Comparison of ENCODE assay signal across 25 mouse cellular contexts in genomic region chr2:129821568-129821967, GRCm38 (mm10). TPM values are rescaled to one million over a fixed set of nuclear protein-coding genes. Genes with fewer than 3 reads are reported as not detected.
DNase-seq lines count a peak whose midpoint lies in the region; ATAC-seq lines count a peak whose summit lies in the region.
"Had no signal": no experiment of that assay in that cellular context is flagged by ENCODE, and none has a peak within 500 bp of the region (broad histone marks: within the 10 kb centered on the region; RNA-seq: fewer than 3 reads in every experiment).

No protein-coding gene starts in this region.

- no peak overlapping the region for H3K27ac ChIP-seq in forebrain, embryonic 12.5 days
- H3K27ac ChIP-seq: embryonic facial prominence, embryonic 12.5 days; embryonic facial prominence, embryonic 15.5 days; forebrain, embryonic 15.5 days; hindbrain, embryonic 14.5 days; hindbrain, postnatal 0 days had no signal

- peak; percentile 49 for DNase-seq in cerebellum, adult 11-12 months
- no peak for DNase-seq in cerebellum, adult 8-10 months
- DNase-seq in cerebellum, adult 9-10 months: peak; percentile 67
- no peak for DNase-seq in cerebellum, adult 11 months
- peak; percentile 17 to 36 for DNase-seq in cerebellum, postnatal 10 days
- DNase-seq in liver: no peak
- DNase-seq: adrenal gland, adult 8-10 months; adrenal gland, postnatal 25 days; gastrocnemius, postnatal 10 days; gastrocnemius, postnatal 36 days; heart, postnatal 10 days; heart, postnatal 36 days; kidney, adult 18-20 months; kidney, adult 9 months had no signal

- H3K9me3 ChIP-seq in forebrain, embryonic 12.5 days: no peaks in the 10 kb centered on the region
- H3K9me3 ChIP-seq: embryonic facial prominence, embryonic 12.5 days; embryonic facial prominence, embryonic 15.5 days; forebrain, embryonic 15.5 days; heart, embryonic 12.5 days; heart, embryonic 15.5 days had no signal

- no peaks in the 10 kb centered on the region for H3K4me1 ChIP-seq in forebrain, embryonic 12.5 days
- H3K4me1 ChIP-seq: embryonic facial prominence, embryonic 15.5 days had no signal

- 90% methylated on average over 5 of the region's 5 CpGs for WGBS in forebrain, embryonic 12.5 days

- no peak for ATAC-seq in forebrain, embryonic 12.5 days (ENCODE audit: low FRiP score)
- ATAC-seq: activated CD4-positive, CD25-positive, alpha-beta regulatory T cell, adult 4 months; forebrain, embryonic 15.5 days; hindbrain, postnatal 0 days; inflammation-experienced regulatory T-cells, adult 6 months; intestine, embryonic 16.5 days had no signal

- no peak overlapping the region for H3K4me2 ChIP-seq in forebrain, embryonic 12.5 days
- H3K4me2 ChIP-seq: embryonic facial prominence, embryonic 12.5 days; embryonic facial prominence, embryonic 15.5 days; forebrain, embryonic 15.5 days; heart, embryonic 12.5 days; heart, embryonic 15.5 days; hindbrain, embryonic 14.5 days had no signal

- H3K9ac ChIP-seq in forebrain, embryonic 12.5 days: no peak overlapping the region
- H3K9ac ChIP-seq: embryonic facial prominence, embryonic 12.5 days; embryonic facial prominence, embryonic 15.5 days; forebrain, embryonic 15.5 days; heart, embryonic 12.5 days; heart, embryonic 15.5 days; hindbrain, embryonic 14.5 days had no signal

- no peak overlapping the region for H3K4me3 ChIP-seq in forebrain, embryonic 12.5 days (replicated peaks)
- H3K4me3 ChIP-seq: embryonic facial prominence, embryonic 12.5 days; embryonic facial prominence, embryonic 15.5 days; forebrain, embryonic 15.5 days; heart, embryonic 12.5 days; heart, embryonic 15.5 days had no signal

- H3K36me3 ChIP-seq in forebrain, embryonic 12.5 days (replicated peaks): peaks cover 47% of the 10 kb centered on the region
- H3K36me3 ChIP-seq: forebrain, embryonic 15.5 days; heart, embryonic 15.5 days had no signal

- no peaks in the 10 kb centered on the region for H3K27me3 ChIP-seq in forebrain, embryonic 12.5 days
- H3K27me3 ChIP-seq: embryonic facial prominence, embryonic 12.5 days; embryonic facial prominence, embryonic 15.5 days; forebrain, embryonic 15.5 days; heart, embryonic 12.5 days; heart, embryonic 15.5 days had no signal

RNA-seq across cellular contexts. Expression of gene Stk35, which starts 21.3 kb away (rescaled TPM):
- polyA plus RNA-seq in forebrain, embryonic 12.5 days (2016; fragmentation: Nextera tagmentation; extraction: Ambion mirVana): 16.3 and 17.7 TPM in 2 replicates

Comparison
In these comparisons a context has a peak if more than half of its experiments do, and no peak if none do; other contexts are left out.
1. DNase-seq: peak in cerebellum, adult 11-12 months (single experiment), cerebellum, adult 9-10 months (single experiment) and cerebellum, postnatal 10 days (2 of 2); none in cerebellum, adult 8-10 months (single experiment), cerebellum, adult 11 months (single experiment) and liver (single experiment).